Mouse (Mus musculus): Measurements from ENCODE around the gene Zcchc14.

The Zcchc14 gene

DNA sequence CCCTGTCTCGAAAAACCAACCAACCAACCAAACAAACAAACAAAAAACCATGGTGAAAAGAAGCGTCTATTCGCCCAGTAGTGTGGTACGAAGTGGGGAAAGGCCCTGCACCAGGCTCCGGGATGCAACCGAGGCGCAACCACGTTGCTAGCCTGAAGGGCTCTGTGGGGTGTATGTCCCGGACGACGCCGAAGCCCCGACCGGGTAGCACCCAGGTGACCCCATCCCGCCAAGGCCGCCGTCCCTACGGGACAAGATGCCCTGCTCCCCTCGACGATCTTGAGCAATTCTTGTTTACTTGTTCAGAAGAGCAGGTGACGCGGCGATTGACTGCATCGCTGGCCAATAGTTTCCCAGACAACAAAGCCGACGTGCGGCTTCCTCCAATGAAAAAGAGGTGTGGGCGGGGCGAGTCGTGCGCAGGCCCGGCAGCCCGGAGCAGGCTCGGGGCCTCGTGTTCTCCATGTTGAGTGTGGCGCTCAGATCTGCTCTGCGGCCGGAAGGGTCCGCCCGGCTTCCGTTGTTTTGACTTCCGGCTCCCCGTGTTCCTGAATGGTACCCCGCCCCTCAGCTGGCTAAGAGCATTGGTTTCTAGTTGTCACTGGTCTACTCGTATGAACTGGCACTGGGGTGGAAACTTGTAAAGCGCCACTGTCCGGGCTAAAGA is 67.4 kb downstream of the Zcchc14 start:
- DNase-seq (ENCODE audit: low spot score in 2 of 2), result peak; percentile 97 to 99

- DNase-seq (ENCODE audit: low spot score in 2 of 2), result no peak
Measured at GRCm38 (mm10) chr8:121584730-121585129, 68.0 kb downstream of the Zcchc14 start.

- no peak for DNase-seq (ENCODE audit: low spot score in 2 of 2)
Measured at GRCm38 (mm10) chr8:121583653-121584052, 69.0 kb downstream of the Zcchc14 start.

DNA sequence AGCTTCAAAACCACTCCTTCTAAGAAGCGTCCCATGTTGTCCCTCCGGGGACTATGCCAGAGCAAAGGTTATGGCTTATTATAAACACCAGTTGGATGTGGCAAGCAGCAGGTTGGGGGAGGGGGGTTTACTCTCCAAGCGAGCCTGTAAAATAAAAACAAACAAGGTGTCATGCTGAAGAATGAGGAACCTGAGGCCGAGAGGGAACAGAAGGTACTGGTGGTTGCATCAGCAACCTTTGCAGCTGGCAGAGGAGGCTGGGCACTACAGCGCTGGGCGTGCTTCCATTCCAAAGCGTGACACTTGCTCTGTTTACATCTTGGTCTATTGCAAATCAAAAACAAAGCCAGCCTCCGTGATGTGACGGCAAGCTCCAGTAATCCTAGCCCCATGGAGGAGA is 72.2 kb downstream of the Zcchc14 start:
- no peak for DNase-seq (ENCODE audit: low spot score in 2 of 2)

GRCm38 (mm10) chr8:121578676-121579451 is 73.8 kb downstream of the Zcchc14 start, which contains the start of gene Fbxo31:
Gene Fbxo31, minus strand, starts transcription at chr8:121578806.
- peak; percentile 78 to 82 for DNase-seq (ENCODE audit: low spot score in 2 of 2)

DNA sequence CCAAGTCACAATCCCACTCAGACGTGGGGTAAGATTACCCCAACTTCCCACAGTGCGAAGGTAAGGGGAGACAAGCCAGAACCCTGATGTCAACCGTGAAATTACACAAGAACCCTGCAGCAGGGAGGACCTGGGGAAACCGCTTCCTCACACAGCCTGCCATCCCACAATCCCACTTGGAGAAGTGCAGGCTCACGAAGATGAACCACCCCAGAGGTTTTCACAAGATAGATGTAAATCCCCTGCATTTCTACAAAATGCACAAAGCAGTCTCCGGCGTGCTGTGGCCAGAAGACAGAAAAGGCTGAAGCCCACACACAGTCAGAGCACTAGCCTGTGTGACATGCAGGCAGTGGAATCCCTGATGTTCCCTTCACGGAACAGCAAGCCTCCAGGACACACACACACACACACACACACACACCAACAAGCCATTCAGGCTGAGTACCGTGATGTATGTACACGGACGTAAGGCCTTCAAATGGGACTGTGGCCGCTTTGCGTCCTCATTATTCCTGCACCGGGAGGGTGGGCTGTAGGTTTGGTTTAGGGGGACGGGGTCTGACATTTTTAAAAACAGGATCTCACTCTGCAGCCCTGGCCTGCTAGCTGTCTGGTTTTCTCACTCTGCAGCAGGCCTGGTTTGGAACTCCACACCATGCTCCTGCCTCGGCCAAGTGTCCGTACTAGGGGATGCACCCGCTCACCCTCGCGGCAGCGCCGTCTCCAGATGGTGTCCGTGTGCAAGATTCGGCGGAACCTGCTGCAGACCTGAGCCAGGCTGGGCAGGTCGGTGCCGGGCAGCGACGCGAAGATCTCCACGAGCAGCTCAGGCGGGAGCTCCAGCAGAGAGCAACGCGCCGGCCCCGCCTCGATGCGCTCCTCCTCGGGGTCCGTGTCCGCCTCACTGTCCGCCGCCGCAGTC is 74.7 kb downstream of the Zcchc14 start:
- no peak for DNase-seq (ENCODE audit: low spot score in 2 of 2)

GRCm38 (mm10) chr8:121575661-121576060 is 77.0 kb downstream of the Zcchc14 start:
- no peak for DNase-seq (ENCODE audit: low spot score in 2 of 2)

DNA sequence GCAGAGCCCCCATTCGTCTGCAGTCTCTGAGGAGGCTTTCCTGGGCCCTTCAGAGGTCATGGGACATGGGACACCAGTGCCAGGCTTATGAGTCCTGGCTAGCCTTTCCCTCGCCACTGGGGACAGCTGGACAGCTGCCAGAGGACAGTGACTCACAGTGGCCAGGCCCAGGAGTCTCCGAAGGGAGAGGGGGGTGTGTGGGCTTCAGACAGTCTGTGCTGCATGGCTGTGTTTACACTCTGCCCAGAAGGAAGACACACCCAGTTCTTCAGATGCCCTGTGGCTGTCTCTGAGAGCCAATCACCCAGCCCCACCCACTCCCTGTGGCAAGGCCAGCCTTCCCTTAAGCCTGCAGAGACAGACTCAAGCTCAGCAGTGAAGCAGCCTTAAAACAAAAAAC is 79.4 kb downstream of the Zcchc14 start:
- DNase-seq (ENCODE audit: low spot score in 2 of 2), result peak; percentile 63 to 73

DNA sequence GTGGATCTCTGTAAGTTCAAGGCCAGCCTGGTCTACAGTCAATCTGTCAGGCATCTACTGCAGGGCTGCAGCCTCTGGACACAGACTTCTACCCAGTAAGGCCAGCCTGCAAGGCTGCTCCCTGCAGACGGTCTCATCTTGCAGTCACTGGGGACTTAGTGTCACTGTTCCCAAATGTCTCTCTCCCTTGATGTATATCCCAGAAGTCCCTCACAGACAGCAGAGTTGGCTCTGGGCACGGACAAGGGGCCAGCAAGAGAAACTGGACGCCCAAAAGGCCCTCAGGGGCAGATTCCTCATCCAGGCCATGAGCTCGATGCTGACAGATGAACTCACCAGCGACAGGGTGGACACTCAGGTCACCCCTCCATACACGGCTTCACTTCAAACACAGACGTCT is 80.6 kb downstream of the Zcchc14 start:
- no peak for DNase-seq (ENCODE audit: low spot score in 2 of 2)

GRCm38 (mm10) chr8:121570801-121571200 is 81.9 kb downstream of the Zcchc14 start:
- DNase-seq (ENCODE audit: low spot score in 2 of 2), result no peak

DNA sequence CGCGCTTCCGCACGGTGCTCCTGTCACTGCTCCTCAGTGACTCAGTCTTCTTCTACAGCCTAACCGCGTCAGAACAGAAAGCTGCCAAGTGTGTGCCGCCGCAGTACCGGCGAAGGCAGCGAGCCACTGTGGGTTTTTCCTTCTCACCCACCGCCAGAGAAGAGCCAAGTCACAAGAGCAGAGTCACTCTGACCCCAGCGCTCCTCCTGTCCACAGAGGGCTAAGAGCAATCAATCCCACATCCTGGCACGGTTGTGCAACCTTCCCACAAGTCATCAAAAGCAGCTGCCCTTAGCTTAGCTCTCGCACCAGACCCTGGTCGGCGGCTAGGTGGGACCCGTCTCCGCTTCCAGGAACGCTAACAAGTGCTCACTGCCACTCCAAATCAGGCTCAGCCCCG is 82.4 kb downstream of the Zcchc14 start:
- no peak for DNase-seq (ENCODE audit: low spot score in 2 of 2)

DNA sequence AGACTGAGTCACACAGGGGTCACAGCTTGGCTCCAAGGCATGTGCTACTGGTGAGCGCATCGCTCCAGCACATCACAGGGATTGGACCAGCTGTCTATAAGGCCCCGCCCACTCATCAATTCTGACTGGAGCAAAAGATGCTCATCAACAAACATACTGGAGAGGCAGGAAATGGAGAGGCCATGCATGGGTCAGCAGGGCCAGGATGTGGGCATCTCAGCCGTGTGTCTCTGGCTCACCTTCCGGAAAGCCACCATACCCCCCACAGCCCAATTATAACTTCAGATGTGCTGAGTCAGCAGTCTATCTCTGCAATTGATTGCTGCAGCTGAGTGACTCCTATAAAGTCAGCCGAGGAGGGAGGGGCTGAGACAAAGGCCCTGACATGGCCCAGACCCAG is 84.4 kb downstream of the Zcchc14 start:
- DNase-seq (ENCODE audit: low spot score in 2 of 2), result no peak

DNA sequence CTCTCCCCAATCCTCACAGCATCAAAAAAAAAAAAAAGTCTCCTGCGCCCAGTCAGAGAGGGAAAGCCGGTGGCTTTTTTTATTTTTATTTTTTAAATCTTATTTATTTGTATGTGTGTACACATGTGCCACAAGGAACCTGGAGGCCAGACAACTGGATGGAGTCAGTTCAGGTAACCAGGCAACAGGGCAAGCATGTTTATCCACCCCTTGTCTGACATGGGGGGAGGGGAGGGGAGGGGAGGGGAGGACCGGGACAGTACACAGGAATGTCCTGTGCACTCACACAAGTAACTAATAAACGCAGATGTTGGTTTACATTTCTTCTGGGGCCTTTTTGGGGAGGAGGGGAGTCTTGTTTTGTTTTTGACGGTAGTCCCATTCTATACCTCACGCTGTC is 89.0 kb downstream of the Zcchc14 start:
- DNase-seq (ENCODE audit: low spot score in 2 of 2), result no peak

- no peak for DNase-seq (ENCODE audit: low spot score in 2 of 2)
Measured at GRCm38 (mm10) chr8:121562941-121563351, 89.8 kb downstream of the Zcchc14 start.

DNA sequence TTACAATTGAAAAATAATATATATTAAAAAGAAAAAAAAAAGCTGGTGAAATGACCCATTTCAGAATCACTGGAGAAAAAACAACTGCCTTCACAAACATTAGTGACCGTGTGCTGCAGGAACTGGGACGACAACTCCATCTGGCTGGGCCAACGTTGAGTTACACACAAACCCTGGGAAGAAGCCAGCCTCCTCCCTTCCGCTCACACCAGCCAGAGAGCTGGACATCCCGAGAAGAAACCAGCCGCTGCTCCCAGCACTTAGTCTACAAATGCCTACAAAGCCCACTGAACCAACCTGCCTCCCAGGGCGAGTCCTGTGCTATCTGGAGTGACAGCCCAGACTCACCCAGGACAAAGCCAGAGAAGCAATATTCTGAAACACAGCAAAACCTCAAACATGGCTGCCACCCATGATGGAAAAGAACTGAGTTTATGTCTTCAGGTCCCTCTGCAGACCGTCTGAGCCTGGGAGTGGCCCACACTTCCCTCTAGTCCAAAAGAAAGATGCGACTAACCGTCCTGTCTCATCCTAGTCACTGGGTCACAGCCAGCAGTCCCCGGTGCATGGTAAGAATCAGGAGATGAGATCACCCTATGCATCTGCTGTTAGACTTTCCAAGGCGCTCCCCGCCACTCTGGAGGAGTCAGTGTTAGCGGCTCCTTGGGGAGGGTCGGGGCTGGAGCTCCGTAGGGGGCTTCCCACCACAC is 90.9 kb downstream of the Zcchc14 start:
- DNase-seq (ENCODE audit: low spot score in 2 of 2), result peak in 1 of 2 experiments; percentile 39

- no peak for DNase-seq (ENCODE audit: low spot score in 2 of 2)
Measured at GRCm38 (mm10) chr8:121560432-121561100, 92.1 kb downstream of the Zcchc14 start.

DNA sequence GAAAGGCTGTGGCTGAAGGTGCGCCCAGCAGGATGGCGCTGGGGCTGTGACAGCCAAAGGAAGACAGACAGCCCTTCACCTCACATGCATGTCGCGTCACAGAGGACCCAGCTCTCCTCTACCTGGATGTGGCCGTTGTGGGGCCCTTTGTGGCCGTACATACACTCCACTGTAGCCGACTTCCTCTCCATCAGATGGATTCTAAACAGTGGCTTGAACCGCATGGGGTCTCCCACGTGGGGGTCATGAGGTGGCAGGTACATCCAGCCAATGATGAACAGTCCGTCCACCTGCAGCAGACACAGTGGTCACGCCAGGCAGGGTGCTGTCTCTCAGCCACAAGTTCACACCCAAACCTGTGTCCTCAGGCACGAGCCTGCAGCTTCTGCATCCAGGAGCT is 92.9 kb downstream of the Zcchc14 start:
- no peak for DNase-seq (ENCODE audit: low spot score in 2 of 2)

- DNase-seq (ENCODE audit: low spot score in 2 of 2), result no peak
Measured at GRCm38 (mm10) chr8:121558538-121558937, 94.2 kb downstream of the Zcchc14 start.

DNA sequence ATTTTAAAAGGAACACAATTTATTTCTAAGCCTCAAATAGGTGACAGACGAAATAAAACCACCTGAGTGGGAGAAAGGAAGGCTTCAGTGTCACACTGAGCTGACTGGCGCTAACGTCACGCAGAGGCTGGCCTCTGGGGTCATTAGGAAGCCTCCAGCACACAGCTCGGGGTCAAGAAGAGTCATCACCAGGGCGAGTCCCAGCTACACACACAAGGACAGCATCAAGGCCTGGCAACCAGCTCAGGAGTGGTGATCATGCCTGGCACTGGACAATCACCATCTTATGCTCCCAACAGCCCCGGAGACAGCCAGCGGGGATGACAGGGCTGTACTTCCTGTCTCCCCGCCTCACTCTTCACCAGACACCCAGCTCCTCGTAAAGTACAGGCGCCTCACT is 95.0 kb downstream of the Zcchc14 start:
- DNase-seq (ENCODE audit: low spot score in 2 of 2), result no peak

DNA sequence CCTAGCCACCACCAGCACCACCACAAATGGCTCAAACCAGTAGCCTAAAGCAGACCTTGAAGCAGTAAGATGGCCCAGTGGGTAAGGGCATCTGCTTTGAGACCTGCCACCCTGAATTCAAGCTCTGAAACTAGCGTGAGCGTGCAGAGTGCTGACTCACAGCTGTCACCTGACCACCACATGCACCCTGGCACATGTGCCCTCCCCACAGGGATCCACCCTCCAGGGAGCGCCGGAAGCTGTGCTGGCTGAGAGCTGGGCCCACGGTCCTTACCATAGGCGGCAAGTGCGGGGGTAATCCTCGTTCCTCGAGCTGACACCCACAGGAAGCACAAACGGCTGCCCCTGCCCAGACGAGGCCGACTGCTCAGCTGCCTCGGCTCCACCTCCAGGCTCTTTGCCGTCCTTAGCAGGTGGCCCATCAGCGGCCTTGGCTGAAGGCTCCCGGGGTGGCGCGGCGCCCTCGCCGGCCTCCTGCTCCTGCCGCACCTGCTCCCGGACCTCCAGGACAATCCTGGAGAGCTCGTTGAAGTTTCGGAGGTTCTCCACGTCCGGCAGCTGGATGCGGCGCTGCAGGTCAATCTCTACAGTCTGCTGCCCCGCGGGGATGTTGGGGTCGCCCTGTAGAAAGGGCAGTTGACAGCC is 98.7 kb downstream of the Zcchc14 start:
- DNase-seq (ENCODE audit: low spot score in 2 of 2), result no peak

Data from urinary bladder, adult 18-20 months (tissue).